Mouse (Mus musculus): ENCODE measurements around the gene Trim25.
A peak's percentile ranks its signal among the peaks of the same experiment; 100 is the strongest.

The Trim25 gene

DNA sequence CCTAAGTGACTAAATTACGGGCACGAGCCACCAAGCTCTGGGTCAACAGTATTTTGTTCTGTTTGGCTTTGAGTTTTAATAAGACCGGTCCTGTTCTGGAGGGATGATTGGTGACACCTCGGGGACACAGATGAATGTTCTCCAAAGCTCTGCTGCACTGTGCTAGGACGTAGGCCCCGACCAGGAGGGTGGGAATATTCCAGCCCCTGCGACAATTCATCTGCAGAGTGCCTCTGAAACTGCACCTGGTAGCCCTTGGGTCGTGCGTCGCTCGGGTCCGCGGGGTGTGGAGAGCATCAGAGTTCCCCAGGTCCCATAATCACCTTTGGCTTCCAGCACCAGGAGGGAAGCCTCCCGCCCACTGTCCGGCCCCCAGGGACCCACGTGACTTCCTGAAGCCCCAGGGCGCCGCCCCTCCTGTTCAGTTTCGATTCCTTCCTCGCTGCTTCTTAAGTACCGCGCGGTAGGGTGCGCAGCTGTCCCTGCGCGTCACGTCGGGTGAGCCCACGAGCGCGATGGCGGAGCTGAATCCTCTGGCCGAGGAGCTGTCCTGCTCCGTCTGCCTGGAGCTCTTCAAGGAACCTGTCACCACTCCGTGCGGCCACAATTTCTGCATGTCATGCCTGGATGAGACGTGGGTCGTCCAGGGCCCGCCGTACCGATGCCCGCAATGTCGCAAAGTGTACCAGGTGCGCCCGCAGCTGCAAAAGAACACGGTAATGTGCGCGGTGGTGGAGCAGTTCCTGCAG lies at the start of gene Trim25:
Gene Trim25, plus strand, starts transcription at position 403 of the 749 bp plus-strand sequence.
- DNase-seq, result peak; percentile 44 to 63

DNA sequence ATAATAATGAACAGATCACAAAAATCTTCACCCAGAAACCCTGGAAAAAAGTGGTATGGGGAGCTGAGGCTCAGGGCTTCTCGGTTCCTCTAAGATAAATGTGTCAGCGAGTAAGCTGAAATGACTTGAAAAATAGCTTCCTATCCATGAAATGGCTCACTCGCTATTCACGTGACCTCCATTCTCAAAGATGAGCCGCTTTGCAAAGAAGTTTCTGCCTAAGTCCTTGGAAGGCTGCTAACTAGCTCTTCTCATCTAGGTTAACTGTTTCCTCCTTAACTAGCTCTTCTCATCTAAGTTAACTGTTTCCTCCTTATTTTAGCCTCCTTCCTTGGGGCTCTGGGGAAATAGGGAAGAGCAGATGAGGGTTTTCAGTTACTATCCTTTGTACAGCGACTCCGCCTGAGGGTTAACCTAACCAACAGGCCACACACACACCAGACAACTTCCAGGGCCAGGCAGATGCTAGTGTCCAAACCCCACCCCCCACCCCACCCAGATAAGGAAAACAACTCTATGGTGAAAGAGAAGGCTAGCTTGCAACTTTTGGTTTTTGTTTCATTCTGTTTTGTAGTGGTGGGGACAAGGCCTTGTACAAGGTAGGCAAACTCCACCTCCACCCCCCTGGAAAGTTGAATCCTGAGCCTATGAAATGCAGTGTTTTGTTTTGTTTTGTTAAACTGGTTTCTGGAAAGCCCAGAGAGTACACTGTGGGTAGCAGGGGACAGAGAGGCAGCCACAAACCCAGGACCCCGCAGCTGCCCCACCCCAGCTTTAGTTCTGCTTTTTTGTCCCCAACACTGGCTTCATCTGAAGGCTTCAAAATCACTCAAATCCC lies 49.2 kb upstream of the Trim25 start:
- DNase-seq, result no peak

DNA sequence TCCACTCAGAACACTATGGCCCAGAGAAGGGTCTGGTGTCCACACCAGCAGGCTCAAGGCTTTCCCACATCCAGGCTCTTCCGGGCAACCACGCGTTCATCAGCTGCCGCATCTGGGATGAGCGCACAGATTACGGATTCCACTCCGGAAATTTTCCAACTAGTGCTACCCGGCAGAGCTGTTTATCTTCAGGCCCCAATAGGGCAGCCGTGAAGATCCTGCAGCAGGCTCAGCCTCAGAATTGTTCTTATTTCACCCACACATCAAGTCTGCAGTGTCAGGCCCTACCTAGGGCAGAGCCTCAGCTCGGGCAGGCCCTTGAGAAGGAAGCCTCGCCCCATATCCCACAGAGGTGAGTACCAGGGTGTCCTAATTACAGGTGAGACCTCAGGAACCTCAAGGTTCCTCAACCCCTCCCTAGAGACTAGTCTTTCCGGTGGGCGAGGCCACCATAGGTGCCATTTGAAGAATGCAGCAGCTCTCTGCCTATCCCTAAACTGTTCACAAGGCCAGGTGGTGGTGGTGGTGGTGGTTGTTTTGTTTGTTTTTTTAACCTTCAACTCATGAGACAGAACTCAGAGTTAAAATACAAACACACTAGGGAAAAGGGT lies 48.4 kb upstream of the Trim25 start:
- DNase-seq, result no peak

DNA sequence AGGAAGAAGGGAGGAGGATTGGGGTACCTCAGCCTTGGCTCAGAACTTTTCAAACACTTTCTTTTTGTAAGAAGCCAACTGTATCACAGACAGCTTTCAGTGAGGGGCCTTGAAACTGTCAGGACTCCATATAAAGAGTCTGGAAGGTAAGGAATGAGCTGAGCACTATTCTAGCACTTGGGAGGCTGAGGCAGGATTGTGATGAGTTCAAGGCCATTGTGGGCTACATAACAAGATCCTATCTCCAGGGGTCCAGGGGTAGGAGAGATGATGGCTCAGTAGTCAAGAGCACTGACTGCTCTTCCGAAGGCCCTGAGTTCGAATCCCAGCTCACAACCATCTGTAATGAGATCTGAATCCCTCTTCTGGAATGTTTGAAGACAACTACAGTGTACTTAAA lies 47.6 kb upstream of the Trim25 start:
- no peak for DNase-seq

DNA sequence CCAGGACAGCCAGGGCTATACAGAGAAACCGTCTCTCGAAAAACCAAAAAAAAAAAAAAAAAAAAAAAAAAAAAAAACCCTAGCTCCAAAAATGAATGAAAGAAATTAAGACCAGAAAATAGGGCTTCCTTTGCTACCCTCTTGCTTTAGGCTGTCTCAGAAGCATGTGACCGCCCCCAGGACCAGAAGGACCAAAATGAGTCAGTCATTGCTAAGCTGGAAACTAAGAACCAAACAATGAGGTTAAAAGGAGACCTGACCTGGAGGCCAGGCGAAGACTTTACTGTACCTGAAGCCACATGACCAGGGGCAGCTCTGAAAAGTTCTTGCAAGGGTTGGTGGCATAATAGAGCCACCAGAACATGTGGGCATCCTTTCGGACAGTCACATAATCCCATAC lies 47.1 kb upstream of the Trim25 start:
- no peak for DNase-seq

DNA sequence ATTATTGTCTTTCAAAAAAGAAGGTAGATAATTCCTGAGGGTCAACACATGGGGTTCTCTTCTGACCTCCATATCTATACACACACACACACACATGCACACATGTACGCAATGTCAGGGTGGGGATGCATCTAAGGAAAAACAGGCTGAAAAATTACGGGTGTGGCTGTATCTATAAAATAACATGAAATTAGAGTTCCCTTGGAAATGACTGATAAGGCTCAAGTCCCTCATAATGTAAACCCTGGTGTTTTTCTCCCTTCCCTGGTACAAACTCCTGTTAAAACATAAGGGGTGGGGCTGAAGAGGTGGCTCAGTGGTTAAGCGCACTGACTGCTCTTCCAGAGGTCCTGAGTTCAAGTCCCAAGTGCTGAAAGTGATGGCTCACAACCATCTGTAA lies 45.6 kb upstream of the Trim25 start:
- DNase-seq, result no peak

GRCm38 (mm10) chr11:88954803-88955202 lies 44.4 kb upstream of the Trim25 start:
- DNase-seq, result peak; percentile 16 to 29

DNA sequence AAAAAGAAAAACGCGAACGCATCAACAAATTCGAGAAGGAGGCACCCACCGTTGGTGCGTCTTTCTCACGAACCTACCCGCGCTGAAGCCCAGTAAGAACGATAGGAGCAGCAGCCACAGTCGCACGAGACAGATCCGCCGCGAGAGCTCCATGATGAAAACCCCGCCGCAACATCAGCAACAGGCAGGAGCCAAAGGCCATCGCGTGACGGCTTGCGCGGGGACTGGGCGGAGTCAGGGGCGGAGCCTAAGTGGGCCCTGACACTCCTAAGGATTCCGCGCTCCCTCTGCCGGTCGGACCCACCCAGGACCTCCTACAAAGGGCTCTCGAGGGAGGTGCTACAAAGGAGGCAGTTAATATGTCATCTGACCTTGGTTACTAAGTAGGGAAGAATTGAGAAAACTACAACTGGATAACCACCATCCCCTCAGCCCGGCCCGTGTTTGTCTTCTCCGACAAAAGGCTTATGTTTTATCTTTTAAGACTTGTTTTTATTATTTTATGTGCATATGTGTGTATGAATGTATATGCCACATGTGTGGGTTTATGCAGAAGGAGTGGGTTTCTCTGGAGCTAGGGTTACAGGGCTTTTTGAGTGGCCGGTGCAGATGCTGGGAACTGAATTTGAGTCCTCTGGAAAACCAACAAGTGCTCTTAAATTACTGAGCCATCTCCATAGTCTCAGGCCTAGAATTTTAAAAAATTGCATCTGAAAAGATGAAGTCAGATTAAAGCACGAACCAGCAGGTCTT lies 43.8 kb upstream of the Trim25 start, which contains the start of gene Scpep1:
Gene Scpep1, minus strand, starts transcription at position 249 of the 753 bp plus-strand sequence.
- DNase-seq, result peak; percentile 98 to 99

DNA sequence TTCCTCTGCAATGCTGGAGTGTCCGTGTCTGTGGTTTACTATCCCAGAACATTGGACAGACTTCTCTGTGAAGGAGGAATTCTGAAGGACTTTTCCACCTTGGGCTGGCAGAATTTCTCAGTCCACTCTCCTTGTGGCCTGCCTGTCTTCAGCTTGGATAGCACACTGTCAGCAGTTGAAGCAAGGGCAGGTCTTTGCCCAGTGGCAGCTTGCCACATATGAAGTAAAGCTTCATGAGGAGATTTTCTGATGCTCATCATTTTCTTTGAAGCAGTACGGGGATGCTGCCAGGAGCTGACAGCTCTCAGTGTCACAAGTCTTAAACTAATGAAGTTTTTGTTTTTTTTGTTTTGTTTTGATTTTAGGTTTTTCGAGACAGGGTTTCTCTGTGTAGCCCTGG lies 40.3 kb upstream of the Trim25 start:
- DNase-seq, result no peak

DNA sequence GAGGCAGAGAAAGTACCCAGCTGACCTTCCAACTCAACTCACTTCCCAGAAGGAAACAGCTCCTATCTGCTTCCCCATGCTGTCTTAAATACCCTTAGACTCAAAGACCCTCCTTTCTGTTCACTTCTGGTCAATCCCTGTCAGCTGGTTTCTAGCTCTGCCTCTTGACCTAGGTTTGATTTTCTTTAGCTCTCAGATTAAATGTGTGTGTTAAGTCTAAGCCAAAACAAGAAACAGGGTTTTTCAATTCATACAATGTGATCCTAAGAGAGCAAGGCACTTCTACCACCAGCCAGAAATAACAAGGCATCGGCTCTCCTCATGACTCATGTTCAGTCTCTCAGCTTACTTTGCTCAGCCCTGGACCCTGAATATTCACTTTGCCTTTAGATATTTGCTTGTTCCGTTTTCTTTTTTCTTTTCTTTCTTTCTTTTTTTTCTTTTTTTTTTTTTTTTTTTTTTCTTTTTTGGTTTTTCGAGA lies 32.3 kb upstream of the Trim25 start, which contains the start of gene Elobl:
Gene Elobl, minus strand, starts transcription at position 51 of the 481 bp plus-strand sequence.
- DNase-seq, result no peak

GRCm38 (mm10) chr11:88970202-88970732 lies 28.9 kb upstream of the Trim25 start, which contains the start of gene Coil:
Coil (plus strand) TSS chr11:88970252.
- DNase-seq, result peak; percentile 40 to 42

DNA sequence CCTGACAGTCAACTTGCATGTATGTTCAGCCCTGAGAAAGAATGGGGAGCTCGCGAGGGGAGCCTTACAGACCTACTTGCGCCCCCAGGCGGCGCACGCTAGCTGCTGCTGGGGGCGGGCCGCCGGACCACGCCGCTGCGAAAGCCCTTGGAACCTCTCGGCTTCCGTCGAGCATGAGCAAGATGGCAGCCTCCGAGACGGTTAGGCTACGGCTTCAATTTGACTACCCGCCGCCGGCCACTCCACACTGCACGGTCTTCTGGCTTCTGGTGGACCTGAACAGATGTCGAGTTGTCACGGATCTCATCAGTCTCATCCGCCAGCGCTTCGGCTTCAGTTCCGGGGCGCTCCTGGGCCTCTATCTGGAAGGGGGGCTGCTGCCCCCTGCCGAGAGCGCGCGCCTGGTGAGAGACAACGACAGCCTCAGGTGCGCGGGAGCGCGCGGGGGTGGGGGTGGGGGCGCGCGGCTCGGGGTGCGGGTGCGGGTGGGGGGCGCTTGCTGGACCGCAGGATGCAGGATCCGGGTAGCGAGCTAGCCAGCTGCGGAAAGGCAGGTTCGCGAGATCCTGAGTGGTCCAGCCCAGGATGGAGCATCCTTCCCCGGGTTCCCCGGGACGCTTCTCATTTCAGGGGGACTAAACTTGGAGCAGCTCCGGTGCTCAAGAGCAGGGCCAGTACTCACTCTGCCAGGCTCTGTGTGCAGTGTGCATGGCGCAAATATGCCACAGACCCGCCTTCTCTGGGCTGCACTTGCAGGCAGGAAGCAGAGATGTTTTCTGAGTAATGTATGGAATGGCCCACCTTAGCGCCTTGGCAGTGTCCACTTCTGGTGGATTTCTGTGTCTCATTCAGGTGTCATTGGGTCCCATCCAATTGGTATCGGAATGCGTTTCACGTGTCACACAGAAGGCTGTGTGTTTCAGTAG lies 25.1 kb upstream of the Trim25 start:
- peak; percentile 97 for DNase-seq

- DNase-seq, result peak; percentile 21 to 38
Measured at GRCm38 (mm10) chr11:88976320-88976719, 22.9 kb upstream of the Trim25 start.

GRCm38 (mm10) chr11:88977188-88977587 lies 22.0 kb upstream of the Trim25 start:
- DNase-seq, result no peak

GRCm38 (mm10) chr11:88981337-88981736 lies 17.8 kb upstream of the Trim25 start:
- DNase-seq, result no peak

GRCm38 (mm10) chr11:88986616-88987015 lies 12.6 kb upstream of the Trim25 start:
- no peak for DNase-seq

- peak in 1 of 2 experiments; percentile 18 for DNase-seq
Measured at GRCm38 (mm10) chr11:88988956-88989355, 10.2 kb upstream of the Trim25 start.

- DNase-seq, result peak; percentile 11 to 58
Measured at GRCm38 (mm10) chr11:88989530-88989929, 9.6 kb upstream of the Trim25 start.

DNA sequence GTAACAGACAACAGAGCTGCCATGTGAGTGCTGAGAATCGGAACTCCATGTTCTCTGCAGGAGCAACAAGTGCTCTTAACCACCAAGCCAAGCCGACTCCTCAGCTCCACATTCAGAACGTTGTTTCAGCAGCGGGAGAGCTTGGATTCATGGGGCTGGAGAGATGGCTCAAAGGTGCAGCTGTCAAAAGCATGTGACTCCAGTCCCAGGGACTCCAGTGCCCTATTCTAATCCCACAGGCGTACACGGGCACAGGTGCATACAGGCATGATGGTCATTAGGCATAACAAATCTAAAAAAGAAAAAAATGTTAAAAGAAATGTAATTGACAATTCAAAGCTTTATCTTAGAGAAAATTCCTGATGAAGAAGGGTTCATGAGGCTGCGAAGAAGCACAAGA lies 6.0 kb upstream of the Trim25 start:
- no peak for DNase-seq

DNA sequence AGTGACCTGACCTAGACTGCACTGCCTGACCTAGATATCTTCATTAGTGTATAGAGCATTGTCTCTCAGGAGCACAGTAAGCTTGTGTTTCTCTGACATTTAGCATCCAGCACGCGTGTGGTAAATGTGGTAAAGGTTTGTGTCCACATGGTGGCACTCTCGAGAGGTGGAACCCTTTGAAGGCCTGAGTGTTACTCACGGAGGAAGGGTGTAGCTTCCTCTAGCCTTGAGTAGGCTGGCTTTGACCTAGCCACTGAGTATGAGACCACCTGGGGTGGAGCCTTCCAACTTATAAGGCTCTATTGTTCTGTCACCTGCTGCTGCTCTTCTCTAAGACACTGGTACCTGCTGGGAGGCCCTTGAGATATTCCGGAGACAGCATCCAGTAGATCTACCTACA lies 5.6 kb upstream of the Trim25 start:
- DNase-seq, result peak; percentile 50 to 54

- no peak for DNase-seq
Measured at GRCm38 (mm10) chr11:88994492-88994891, 4.7 kb upstream of the Trim25 start.

All from cerebellum, postnatal 10 days (tissue).